Mouse (Mus musculus) gastrocnemius, postnatal 25 days (tissue): ENCODE results near the gene Usp30. TPM values are rescaled to one million over a fixed set of nuclear protein-coding genes. Genes with fewer than 3 reads are reported as not detected.

Experiments
- DNase-seq: peaks from one replicate; pipeline ENCODE4 v3.0.0; 2022
- total RNA-seq, 2 experiments: library from RNA; stranded (reverse); gene quantifications; 1 replicate in 1 of 2; 2 replicates in 1 of 2; pipeline ENCODE4 v1.2.3; 2021

Gene Usp30
- total RNA-seq, 2 experiments from 2014 or later = 6.8 to 7.2 TPM

DNA sequence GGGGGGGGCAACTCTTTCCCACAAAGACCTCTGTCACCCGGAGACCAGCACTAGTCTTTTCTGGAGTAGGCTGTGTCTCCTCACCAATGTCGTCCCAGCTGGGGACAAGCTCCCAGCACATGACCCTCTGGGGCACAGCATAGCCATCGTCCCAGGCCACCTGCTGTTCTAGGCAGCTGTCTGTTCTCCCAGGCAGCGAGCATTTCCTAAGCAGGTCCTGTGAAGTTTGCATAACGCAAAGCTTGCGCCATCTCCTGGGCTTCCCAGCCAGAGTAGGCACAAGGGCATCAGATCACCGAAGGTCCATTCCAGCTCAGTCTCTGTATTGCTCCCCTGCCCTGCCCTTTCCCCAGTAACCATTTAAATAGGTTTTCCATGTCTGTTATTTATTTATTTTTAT lies 92.0 kb downstream of the Usp30 start:
- DNase-seq = no peak

DNA sequence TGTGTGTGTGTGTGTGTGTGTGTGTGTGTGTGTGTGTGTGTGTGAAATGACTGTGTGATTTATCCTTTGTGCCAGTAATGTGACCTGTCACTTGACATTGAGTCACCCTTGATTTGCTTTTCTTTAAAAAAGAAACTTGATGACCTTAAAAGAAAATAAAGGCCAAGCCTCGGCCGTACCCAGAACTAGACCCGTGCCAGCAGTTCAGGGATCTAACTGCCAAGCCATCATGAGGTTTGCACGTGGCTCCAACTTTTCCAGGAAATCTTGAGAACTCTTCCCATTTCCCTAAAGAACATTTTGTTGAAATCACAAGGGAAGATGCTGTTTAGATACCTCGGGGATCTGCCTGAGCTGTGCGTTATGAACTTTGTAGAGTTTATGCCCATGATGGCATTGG lies 96.2 kb downstream of the Usp30 start:
- DNase-seq = no peak

DNA sequence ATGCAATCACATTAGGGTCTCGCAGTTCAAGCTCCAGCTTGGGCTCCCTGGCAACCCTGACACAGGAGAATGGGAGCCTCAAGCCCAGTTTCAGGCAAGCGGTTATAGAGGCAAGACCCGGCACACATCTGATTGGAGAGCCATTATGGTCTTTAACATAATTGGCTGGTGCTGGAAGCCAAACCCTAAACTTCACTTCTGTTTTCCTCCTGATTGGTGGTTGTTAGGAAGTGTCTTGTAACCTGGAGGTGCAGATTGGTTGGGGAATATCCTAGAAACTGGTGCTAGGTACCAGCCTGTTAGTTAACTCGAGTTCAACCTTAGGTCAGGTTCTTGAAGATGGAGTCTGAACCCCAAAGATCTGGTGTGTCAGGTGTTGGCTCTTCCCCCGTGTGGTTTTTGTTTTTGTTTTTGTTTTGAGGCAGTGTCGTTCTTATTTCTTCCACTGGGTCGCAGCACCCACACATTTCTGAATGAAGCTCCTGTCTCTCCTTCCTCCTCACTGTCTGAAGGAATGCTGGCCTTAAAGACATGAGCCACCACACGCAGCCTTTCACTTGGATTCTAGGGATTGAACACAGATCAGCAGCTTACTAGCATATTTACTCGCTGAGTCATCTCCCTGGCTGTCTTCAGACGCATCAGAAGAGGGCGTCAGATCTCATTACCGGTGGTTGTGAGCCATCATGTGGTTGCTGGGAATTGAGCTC lies 97.0 kb downstream of the Usp30 start:
- DNase-seq = no peak

DNA sequence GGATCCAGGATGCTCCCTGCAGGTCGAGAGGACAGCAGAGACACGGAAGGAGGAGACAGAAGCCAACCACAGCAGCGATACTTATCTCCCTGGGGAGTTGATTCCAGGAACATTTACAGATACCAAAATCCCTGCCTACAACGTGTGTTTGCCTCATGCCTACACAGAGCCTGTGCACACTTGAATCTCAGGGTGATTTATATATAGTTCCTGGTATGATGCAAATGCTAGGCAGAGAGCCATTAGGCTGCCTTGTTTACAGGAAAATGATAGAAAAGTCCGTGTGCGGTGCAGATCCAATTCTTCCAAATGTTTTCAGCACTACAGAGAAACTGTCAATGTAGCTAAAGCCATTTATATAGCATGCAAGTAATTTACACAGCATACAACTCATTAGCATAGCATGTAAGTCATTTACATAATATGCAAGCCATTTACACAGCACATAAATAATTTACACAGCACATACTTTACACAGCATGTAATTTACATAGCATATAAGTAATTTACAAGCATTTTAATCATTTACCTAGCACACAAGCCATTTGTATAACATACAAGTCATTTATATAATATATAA lies 97.9 kb downstream of the Usp30 start:
- no peak for DNase-seq

DNA sequence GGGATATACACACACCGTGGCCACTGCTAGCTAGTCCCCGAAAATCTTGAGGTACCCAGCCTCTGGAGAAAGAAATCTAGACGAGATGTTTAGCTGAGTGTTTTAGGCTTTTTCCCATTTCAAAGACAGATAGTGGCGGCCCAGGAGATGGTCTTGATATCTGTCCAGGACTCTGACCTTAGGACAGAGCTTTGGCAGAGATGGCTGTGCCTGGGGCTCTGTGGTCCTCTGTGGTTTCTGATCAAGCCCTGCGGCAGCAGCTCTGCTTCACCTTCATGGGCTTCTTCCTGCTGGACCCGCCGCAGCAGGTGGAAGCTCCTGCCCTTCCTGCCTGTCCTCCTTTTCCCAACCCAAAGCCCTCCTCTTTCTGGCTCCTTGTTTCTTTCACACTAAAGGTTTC lies 105.1 kb downstream of the Usp30 start:
- DNase-seq = no peak

DNA sequence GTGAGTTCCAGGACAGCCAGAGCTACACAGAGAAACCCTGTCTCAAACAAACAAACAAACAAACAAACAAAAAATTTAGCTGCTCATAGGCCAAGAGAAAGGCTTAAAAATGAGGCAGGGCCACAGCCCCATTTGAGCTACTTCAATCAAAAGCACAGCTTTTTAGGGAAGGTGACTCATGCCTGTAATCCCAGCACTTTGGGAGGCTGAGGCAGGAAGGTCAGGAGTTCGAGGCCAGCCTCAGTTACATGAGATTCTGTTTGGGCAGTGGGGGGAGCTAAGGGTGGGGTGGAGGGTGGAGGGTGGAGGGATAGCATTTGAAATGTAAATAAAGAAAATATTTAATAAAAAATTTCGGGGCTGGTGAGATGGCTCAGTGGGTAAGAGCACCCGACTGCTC lies 107.7 kb downstream of the Usp30 start:
- no peak for DNase-seq

DNA sequence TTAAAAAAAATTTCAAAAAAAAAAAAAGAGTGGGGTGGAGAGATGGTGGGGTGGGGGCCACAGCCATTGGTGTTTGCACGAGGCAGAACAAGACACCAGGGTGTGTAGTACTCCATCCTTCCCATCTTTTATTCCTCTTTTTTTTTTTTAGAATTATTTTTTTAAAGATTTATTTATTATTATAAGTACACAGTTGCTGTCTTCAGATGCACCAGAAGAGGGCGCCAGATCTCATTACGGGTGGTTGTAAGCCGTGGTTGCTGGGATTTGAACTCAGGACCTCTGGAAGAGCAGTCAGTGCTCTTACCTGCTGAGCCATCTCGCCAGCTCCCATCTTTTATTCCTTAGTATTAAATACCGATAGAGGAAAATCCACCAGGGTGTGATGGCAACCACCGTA lies 108.2 kb downstream of the Usp30 start:
- no peak for DNase-seq

DNA sequence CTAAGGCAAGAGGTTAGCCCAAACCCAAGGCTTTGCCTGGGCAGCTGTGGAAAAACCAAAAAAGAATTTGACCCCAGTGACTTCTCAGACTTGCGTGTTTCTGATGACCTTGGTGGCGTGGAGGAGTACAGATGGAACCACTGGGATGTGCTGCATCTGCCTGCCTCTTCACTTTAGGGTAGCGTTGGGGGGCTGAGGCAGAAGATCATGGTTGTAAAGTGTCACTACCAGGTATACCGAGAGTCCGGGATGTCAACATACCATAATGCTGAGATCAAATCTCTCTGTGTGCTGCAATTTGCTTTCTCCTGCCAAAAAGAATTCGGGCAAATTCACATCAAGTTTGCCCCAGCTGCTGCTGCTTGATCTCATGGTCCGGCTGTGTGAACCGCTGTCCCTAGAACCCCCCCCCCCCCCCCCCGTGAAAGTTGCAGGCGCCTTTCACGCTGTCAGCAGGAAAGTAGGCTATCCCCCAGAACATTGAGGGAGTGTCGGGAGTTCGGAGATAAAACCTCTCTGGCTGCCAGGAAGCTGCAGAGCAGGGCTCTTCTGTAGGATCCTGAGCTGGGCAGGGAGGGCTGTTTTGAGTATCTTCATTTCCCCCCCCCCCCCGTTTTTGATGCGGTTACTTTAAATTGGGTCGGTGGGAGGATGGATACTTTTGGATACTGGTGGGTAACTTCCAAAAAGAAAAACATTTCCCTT lies 108.8 kb downstream of the Usp30 start:
- DNase-seq = no peak

Other genes starting within 250 kb of the Usp30 start
- 1 to 10 TPM in 1 of 2 experiments, under 1 TPM in 1; 0.43 to 1.2 TPM for gene Selplg, start 232.8 kb upstream of the Usp30 start, total RNA-seq
- gene Coro1c, start 156.7 kb upstream of the Usp30 start, total RNA-seq = 10 to 100 TPM; 11.9 to 17.1 TPM
- gene Ssh1, start 71.6 kb upstream of the Usp30 start, total RNA-seq = 1 to 10 TPM; 6.5 to 6.7 TPM
- not detected for gene Dao, start 61.8 kb upstream of the Usp30 start, total RNA-seq
- gene Svop, start 26.1 kb downstream of the Usp30 start, total RNA-seq = not detected
- gene Alkbh2, start 62.8 kb downstream of the Usp30 start, total RNA-seq = 1 to 10 TPM; 1.2 to 1.4 TPM
- gene Ung, start 64.9 kb downstream of the Usp30 start, total RNA-seq = 10 to 100 TPM; 10.5 TPM
- 100 to 1,000 TPM; 120 to 133 TPM for gene Acacb, start 81.1 kb downstream of the Usp30 start, total RNA-seq
- gene Foxn4, start 208.3 kb downstream of the Usp30 start, total RNA-seq = not detected
- gene Myo1h, start 223.7 kb downstream of the Usp30 start, total RNA-seq = under 1 TPM; 0.10 to 0.21 TPM